17 mouse cellular contexts compared by ENCODE assay signal in the genomic region with DNA sequence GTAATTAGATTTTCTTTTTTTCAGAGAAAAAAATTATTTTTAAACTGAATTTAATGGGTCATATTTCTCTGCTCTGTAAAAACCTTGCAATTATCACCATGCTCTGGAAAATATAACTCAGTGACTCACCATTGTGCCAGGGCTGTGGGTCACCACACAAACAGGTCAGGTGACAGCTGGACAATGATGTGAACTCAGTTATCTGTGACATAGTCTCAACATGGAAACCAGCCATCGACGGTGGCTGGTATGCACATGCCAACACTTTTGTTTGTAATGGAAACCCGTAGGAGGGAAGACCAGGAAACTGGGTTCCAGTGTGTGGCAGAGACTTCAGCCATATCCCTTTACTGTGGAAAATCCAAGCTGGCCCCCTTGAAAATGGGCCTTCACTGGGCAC. TPM values are rescaled to one million over a fixed set of nuclear protein-coding genes. Genes with fewer than 3 reads are reported as not detected.
A peak's percentile ranks its signal among the peaks of the same experiment; 100 is the strongest.
DNase-seq lines count a peak whose midpoint lies in the region; ATAC-seq and TF ChIP-seq lines count a peak whose summit lies in the region.
"Had no signal": no experiment of that assay in that cellular context is flagged by ENCODE, and none has a peak within 500 bp of the region (broad histone marks: within the 10 kb centered on the region; RNA-seq: fewer than 3 reads in every experiment).

No protein-coding gene starts in this region.

- peaks cover 11% of the 10 kb centered on the region for H3K36me3 ChIP-seq in heart, embryonic 13.5 days
- no peaks in the 10 kb centered on the region for H3K36me3 ChIP-seq in lung, embryonic 15.5 days
- H3K36me3 ChIP-seq in embryonic facial prominence, embryonic 11.5 days (replicated peaks; ENCODE audit: control insufficient read depth, insufficient read depth, low read depth, low read length), result no peaks in the 10 kb centered on the region
- H3K36me3 ChIP-seq in stomach, postnatal 0 days (ENCODE audit: control insufficient read depth, insufficient read depth, low read length), result no peaks in the 10 kb centered on the region
- H3K36me3 ChIP-seq: forebrain, embryonic 12.5 days had no signal

- H3K27me3 ChIP-seq in heart, embryonic 13.5 days (replicated peaks), result no peaks in the 10 kb centered on the region
- no peaks in the 10 kb centered on the region for H3K27me3 ChIP-seq in lung, embryonic 15.5 days
- H3K27me3 ChIP-seq in embryonic facial prominence, embryonic 11.5 days (ENCODE audit: control insufficient read depth, insufficient read depth, low read length), result no peaks in the 10 kb centered on the region
- no peaks in the 10 kb centered on the region for H3K27me3 ChIP-seq in stomach, postnatal 0 days (ENCODE audit: control insufficient read depth, insufficient read depth, low read length)
- H3K27me3 ChIP-seq: forebrain, embryonic 12.5 days had no signal

- no peak overlapping the region for H3K9ac ChIP-seq in heart, embryonic 13.5 days
- H3K9ac ChIP-seq in lung, embryonic 15.5 days, result no peak overlapping the region
- H3K9ac ChIP-seq in embryonic facial prominence, embryonic 11.5 days (replicated peaks; ENCODE audit: low read length), result no peak overlapping the region
- H3K9ac ChIP-seq in stomach, postnatal 0 days (ENCODE audit: low read length), result no peak overlapping the region
- H3K9ac ChIP-seq: forebrain, embryonic 12.5 days had no signal

- no peak overlapping the region for H3K4me2 ChIP-seq in heart, embryonic 13.5 days
- no peak overlapping the region for H3K4me2 ChIP-seq in lung, embryonic 15.5 days
- no peak overlapping the region for H3K4me2 ChIP-seq in embryonic facial prominence, embryonic 11.5 days (ENCODE audit: low read depth, low read length)
- H3K4me2 ChIP-seq in stomach, postnatal 0 days (replicated peaks; ENCODE audit: low read depth), result no peak overlapping the region
- H3K4me2 ChIP-seq: forebrain, embryonic 12.5 days had no signal

- H3K27ac ChIP-seq in heart, embryonic 13.5 days (replicated peaks), result peak overlapping the region; percentile 73
- H3K27ac ChIP-seq in lung, embryonic 15.5 days, result 0 out of 2 replicates have a peak overlapping the region, but pooled peaks have one; percentile 4
- H3K27ac ChIP-seq in embryonic facial prominence, embryonic 11.5 days (replicated peaks; ENCODE audit: low read depth, low read length), result peak overlapping the region; percentile 42; the same call in 1 of the 2 replicates
- no peak overlapping the region for H3K27ac ChIP-seq in stomach, postnatal 0 days (replicated peaks)
- H3K27ac ChIP-seq: forebrain, embryonic 12.5 days had no signal

- TF ChIP-seq EP300 in stomach, postnatal 0 days (optimal IDR thresholded peaks at IDR 0.05), result no peak

- no peak for ATAC-seq in heart, embryonic 13.5 days (ENCODE audit: extremely low read depth, insufficient number of reproducible peaks, low FRiP score, low TSS enrichment)
- ATAC-seq in lung, embryonic 15.5 days (ENCODE audit: borderline replicate concordance, extremely low read depth, low FRiP score, low TSS enrichment), result no peak
- ATAC-seq in embryonic facial prominence, embryonic 11.5 days (replicated peaks; ENCODE audit: insufficient number of reproducible peaks, low FRiP score, low TSS enrichment, low read depth), result peak; percentile 59; the same call in 1 of the 2 replicates
- ATAC-seq in stomach, postnatal 0 days (ENCODE audit: low FRiP score, low TSS enrichment), result no peak

- H3K4me1 ChIP-seq in heart, embryonic 13.5 days, result peaks cover 55% of the 10 kb centered on the region
- peaks cover 28% of the 10 kb centered on the region for H3K4me1 ChIP-seq in lung, embryonic 15.5 days
- H3K4me1 ChIP-seq in embryonic facial prominence, embryonic 11.5 days (ENCODE audit: control insufficient read depth, insufficient read depth, low read length), result peaks cover 6% of the 10 kb centered on the region; the same call in 1 of the 2 replicates
- H3K4me1 ChIP-seq in stomach, postnatal 0 days (replicated peaks; ENCODE audit: control insufficient read depth, insufficient read depth), result 0 out of 2 replicates have a peak, but pooled peaks cover 2% of the 10 kb centered on the region

- no peak for TF ChIP-seq CTCF in stomach, postnatal 0 days (IDR thresholded peaks at IDR 0.05; ENCODE audit: low read depth)

- WGBS in heart, embryonic 13.5 days, result 21% methylated on average over 3 of the region's 3 CpGs
- WGBS in lung, embryonic 15.5 days, result 42% methylated on average over 3 of the region's 3 CpGs
- 33% methylated on average over 3 of the region's 3 CpGs for WGBS in embryonic facial prominence, embryonic 11.5 days
- WGBS in stomach, postnatal 0 days, result 42% methylated on average over 3 of the region's 3 CpGs

- no peak for DNase-seq in heart, postnatal 4 days
- no peak for DNase-seq in lung, postnatal 10 days
- peak; percentile 44 for DNase-seq in embryonic facial prominence, embryonic 11.5 days (ENCODE audit: low spot score)
- DNase-seq in left cerebral cortex, postnatal 25 days (ENCODE audit: low spot score in 2 of 2), result no peak
- DNase-seq in stomach, postnatal 0 days (ENCODE audit: low spot score), result no peak
- DNase-seq: adrenal gland, postnatal 36 days; cerebellum, adult 2 months; gastrocnemius, postnatal 14 days; kidney, adult 9 months; liver; lung, adult 2 months; midbrain, embryonic 14.5 days; thymus, adult 2 months had no signal

- H3K9me3 ChIP-seq in heart, embryonic 13.5 days, result no peaks in the 10 kb centered on the region
- H3K9me3 ChIP-seq in lung, embryonic 15.5 days, result no peaks in the 10 kb centered on the region
- H3K9me3 ChIP-seq in embryonic facial prominence, embryonic 11.5 days (replicated peaks; ENCODE audit: control insufficient read depth, low read length), result no peaks in the 10 kb centered on the region
- H3K9me3 ChIP-seq in stomach, postnatal 0 days (ENCODE audit: control insufficient read depth, low read length), result no peaks in the 10 kb centered on the region
- H3K9me3 ChIP-seq: forebrain, embryonic 12.5 days had no signal

- no peak overlapping the region for H3K4me3 ChIP-seq in heart, embryonic 13.5 days
- H3K4me3 ChIP-seq in lung, embryonic 15.5 days, result no peak overlapping the region
- no peak overlapping the region for H3K4me3 ChIP-seq in embryonic facial prominence, embryonic 11.5 days (ENCODE audit: low read depth, low read length)
- no peak overlapping the region for H3K4me3 ChIP-seq in stomach, postnatal 0 days (ENCODE audit: low read depth, low read length)
- H3K4me3 ChIP-seq: forebrain, embryonic 12.5 days had no signal

- intact Hi-C loops in left cerebral cortex, postnatal 25 days (cut with DNase I), result no loop called here

RNA-seq across cellular contexts. Expression of a gene that starts 35.5 kb away (rescaled TPM):
- polyA plus RNA-seq in heart, embryonic 13.5 days (2015; fragmentation: Nextera tagmentation; extraction: Ambion mirVana), result 165 and 173 TPM in 2 replicates
- total RNA-seq in heart, postnatal 4 days (2021), result 100 to 1,000 TPM; 118 to 131 TPM
- 292 and 299 TPM in 2 replicates for polyA plus RNA-seq in lung, embryonic 15.5 days (2015; fragmentation: Nextera tagmentation; extraction: Ambion mirVana)
- polyA plus RNA-seq in embryonic facial prominence, embryonic 11.5 days (2014; fragmentation: Nextera tagmentation; extraction: Ambion mirVana), result 274 and 283 TPM in 2 replicates
- 10 to 100 TPM; 18.4 to 22.0 TPM for total RNA-seq in left cerebral cortex, postnatal 25 days (2021)
- polyA plus RNA-seq in stomach, postnatal 0 days (2015; fragmentation: Nextera tagmentation; extraction: Ambion mirVana), result 199 and 301 TPM in 2 replicates
- total RNA-seq: common myeloid progenitor, adult 5-6 weeks had no signal
